Mouse (Mus musculus) layer of hippocampus, postnatal 14 days (tissue): ENCODE measurements at regions not wholly inside any gene's neighbourhood (a gene's known extent, or its start where the extent isn't known, plus 50 kb on each side); places are given as distances from the start of the nearest gene placed in this dataset.
A peak's percentile ranks its signal among the peaks of the same experiment; 100 is the strongest.
"Not testable (repeated sequence)": the region's sequence is repeated elsewhere in the genome, so short reads cannot be mapped to it uniquely, and the experiment has no call there.

ENCODE experiments used
- DNase-seq, 2 experiments: peaks; one replicate each; pipeline ENCODE4 v3.0.0; 2021 to 2022; ENCODE audit warnings: low spot score in 2 of 2, mixed read lengths in 1 of 2

- peak in 1 of 2 experiments; percentile 38 for DNase-seq
These were observed 199.4 kb upstream of the Cdk6 start for GRCm38 (mm10) chr5:3141841-3142240.

DNA sequence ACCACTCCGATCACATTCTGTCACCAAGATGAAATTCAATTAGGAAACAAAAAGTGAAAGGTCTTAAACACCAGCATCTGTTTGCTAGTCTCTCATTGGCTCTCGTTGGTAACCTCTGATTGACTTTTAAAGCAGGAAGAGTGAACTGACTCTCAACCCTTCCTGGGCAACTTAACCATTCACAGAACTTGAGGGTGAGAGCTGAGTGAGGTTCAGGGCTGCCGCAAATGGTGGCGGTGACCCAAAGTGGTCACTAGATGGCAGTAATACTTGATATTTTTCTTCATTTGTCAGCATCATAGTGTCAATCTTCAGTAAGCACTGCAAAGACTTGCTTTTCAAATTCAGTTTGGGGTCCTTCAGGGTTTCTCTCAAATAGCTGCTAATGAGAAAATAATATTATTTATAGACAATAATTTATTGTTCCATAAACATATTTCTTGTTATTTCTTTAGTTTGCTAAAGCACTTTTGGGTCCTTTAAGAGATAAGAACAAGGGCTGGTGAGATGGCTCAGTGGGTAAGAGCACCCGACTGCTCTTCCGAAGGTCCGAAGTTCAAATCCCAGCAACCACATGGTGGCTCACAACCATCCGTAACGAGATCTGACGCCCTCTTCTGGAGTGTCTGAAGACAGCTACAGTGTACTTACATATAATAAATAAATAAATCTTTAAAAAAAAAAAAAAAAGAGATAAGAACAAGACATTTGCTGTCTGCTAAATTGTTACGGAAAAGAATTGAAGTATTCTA lies 194.6 kb upstream of the Cdk6 start:
- DNase-seq = peak; percentile 15 to 21

DNA sequence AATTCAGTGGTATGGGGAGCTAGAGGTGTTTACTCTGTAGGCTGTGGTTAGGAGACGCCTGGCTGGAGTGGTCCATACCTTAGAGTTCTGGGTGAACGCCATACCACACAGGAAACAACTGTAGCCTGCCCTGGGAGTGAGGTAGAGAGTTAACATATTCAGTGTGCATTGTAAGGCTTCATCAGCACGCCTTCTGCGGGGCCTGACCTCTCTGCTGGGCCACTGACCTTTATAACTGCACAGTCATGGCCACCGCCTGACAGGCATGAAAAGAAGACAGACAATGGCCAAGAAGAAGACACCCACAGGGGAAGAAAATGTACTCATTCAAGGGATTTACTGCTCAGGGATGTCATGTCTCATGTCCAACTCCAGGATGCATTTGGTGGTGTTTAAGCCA lies 191.4 kb upstream of the Cdk6 start:
- not testable (repeated sequence) for DNase-seq

- not testable (repeated sequence) for DNase-seq
These were observed 190.5 kb upstream of the Cdk6 start for GRCm38 (mm10) chr5:3150766-3151165.

DNA sequence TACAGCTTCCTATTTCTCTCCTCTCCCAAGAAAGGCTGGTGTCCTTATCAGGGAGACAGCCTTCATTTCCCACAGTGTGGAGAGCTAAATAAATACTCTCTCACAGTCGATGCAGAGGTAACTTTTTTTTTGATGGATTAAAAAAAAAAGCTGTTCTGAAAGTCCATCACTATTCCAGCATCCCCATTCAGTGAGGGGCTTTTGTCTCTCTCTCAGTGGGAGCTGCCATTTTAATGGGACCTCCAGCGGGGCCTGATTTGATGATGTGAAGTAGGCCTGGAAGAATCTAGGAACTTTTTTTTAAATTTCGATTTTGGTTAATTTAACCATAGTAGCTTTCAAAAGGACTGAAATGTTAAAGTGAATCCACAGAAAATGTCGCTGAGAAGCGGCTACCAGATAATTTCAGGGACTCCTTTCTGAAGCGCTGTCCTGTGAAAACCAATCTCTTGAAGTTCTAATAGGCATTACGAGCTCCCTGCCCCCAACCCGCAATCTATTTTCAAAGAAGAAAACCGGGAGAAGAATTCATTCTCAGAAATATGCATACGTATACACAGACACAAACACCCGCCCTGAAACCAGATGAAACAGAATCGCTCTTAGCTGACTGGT lies 189.6 kb upstream of the Cdk6 start:
- DNase-seq = not testable (repeated sequence)

- DNase-seq = peak; percentile 66 to 73
These were observed 189.0 kb upstream of the Cdk6 start for GRCm38 (mm10) chr5:3152149-3152865.

DNA sequence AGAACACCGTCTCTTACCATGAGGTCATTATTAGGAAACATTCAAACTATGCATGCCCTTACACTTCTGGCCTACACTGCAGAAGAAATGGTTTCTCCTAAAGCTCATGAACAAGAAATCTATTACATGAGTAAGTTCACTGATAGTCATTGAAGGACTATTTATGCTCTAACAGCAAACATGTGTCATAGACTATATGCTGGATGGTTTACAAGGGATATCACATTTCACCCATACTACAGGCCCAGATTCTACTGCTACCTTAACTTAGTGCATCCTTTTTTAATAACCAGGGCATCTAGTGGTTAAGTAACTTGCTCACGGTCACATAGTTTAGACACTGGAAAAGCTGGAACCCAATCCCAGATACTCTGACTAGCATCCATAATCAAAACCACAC lies 175.8 kb upstream of the Cdk6 start:
- DNase-seq = not testable (repeated sequence)

GRCm38 (mm10) chr5:3166496-3166895 lies 174.8 kb upstream of the Cdk6 start:
- not testable (repeated sequence) for DNase-seq

DNA sequence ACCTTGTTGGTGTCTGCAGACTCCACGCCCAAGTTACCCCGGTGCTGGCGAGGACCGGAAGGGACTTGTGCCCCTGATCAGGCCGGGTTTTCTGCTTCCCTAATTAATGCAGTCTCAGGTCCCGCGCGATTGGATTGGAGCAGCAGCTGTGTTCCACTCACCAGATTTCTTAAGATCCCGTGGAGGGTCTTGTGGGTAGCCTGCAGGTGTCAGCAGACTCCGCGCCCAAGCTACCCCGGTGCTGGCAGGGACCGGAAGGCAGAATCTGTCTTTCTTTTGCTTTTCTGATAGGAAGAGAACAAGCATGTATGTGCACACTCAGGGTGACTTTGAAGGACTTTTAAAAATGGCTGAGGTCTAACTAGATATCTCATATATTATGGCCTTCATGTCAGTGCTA lies 147.7 kb upstream of the Cdk6 start:
- not testable (repeated sequence) for DNase-seq

DNA sequence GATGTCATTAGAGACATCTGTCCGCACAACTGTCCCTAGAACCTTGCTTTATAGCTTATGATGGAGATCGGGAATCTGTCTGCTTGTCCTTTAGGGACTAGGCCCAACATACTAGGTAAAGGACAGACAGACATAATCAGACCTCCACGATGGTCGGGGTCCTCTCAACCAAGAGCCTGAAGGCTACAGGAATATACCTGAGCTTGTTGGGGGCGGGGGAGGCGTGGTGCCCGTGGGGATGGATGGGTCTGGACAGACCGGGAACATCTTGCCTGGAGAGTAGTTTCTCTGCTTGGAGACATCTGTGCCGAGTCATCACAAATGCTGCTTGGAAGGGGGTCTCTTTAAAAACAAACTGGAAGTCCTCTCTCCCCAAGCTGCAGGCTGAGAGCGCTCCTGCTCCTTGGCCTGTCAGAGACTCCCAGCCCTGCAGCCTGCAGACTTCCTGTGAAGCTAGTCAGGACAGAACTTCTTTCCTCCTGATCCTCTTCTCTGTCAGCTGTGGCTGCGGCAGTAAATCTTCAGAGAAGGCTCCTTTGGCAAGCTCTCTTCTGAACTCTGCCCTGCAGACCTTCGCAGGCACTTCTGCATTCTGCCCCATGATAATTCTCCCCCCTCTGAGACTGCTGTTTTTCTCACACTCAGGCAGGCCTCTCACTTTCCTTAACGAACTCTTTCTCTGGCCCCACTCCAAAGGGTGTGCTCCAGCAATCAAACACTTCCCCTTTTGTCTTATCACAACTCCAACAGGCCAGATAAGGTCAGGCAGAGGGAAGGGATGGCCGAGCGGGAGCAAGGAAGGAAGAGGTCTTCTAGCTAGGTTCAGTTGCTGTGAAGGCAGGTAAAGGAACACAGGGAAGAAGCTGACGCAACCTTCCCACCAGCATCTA lies 143.1 kb upstream of the Cdk6 start:
- DNase-seq = peak in 1 of 2 experiments; percentile 7

GRCm38 (mm10) chr5:3198869-3199550 lies 142.3 kb upstream of the Cdk6 start:
- DNase-seq = not testable (repeated sequence)

DNA sequence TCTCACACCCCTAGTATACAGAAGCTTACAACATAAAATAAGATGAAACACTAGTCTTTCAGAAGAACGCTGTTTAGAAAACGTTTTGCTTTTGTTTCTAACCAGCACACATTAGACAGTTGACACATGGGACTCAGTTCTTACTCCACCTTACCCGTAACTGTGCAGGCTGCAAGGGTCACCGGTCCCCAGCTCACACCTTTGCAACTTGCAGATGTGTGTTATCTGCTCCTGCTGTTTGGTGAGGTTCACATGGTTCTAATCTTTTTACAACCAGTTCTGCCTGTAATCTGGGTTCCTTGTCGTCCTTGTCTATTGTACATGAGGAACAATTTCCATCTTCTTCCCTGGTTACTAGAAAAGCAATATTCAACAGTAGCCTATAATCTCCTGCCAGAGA lies 135.1 kb upstream of the Cdk6 start:
- not testable (repeated sequence) for DNase-seq

- not testable (repeated sequence) for DNase-seq
These were observed 133.0 kb upstream of the Cdk6 start for GRCm38 (mm10) chr5:3208293-3208692.

- DNase-seq = no peak
These were observed 130.0 kb upstream of the Cdk6 start for GRCm38 (mm10) chr5:3211284-3211683.

GRCm38 (mm10) chr5:3216053-3216452 lies 125.2 kb upstream of the Cdk6 start:
- DNase-seq = no peak

DNA sequence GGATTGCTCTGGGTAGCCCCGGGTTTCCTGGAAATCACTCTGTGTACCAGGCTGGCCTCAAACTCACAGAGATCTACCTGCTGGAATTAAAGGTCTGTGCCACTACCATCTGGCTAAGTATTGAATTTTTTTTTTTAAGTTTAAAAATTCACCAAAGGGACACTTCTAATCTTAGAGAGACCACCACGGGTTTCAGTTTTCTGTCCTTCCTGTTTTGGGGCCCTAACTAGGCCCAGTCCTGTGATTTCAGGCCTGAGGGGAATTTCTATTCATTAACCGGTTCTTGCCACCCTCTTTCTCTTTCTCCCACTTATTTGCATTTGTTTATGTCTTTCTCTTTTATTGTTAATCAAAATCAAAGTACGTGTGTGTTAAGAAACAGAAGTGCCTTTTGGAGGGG lies 122.1 kb upstream of the Cdk6 start:
- no peak for DNase-seq

DNA sequence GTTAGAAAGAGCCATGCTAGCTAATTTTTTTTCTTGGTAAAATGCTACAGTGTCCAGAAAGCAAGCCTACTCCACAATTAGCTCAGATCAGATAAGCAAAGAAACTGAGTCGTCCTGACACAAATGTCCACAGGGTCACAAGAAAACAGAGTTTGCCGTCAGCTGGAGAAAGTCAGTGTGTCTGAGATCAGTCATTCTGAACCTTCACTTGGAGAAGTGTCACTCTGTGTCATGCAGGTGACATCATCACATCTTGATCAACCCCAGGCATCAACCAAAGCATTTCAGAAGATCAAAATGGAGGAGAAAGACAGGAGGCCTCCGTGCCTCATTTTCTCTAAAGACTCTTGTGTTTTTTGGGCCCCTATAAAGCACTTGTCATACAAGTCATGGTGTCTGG lies 121.5 kb upstream of the Cdk6 start:
- DNase-seq = no peak

DNA sequence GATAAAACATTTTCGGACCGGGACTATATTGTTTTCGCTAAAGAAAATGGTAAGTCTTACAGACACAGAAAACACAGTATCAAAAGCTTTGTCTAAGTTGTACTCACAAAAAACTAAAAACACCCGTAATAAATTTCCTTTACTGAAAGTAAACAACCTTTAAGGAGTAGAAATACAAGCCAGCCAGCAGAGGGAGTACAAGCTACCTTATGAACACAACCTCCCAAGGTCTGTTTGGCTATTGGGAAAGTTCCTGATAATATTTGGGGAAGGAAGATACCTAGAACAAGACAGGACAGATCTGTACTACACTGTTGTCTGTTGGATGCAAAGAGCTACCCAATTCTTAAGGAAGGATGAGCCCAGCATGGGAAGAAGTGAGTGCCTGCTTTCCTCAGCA lies 117.5 kb upstream of the Cdk6 start:
- peak in 1 of 2 experiments; percentile 3 for DNase-seq

- not testable (repeated sequence) for DNase-seq
These were observed 116.8 kb upstream of the Cdk6 start for GRCm38 (mm10) chr5:3224392-3225054.

- DNase-seq = not testable (repeated sequence)
These were observed 115.9 kb upstream of the Cdk6 start for GRCm38 (mm10) chr5:3225358-3225757.
